Mouse (Mus musculus) hematopoietic multipotent progenitor cell, adult 10-12 weeks (in vitro differentiated cells): ENCODE data around the gene Theg. TPM values are rescaled to one million over a fixed set of nuclear protein-coding genes. Genes with fewer than 3 reads are reported as not detected.

Experiments
- polyA plus RNA-seq: library from polyadenylated mRNA; stranded (reverse); fragments of >175 nt; gene quantifications from 2 replicates; pipeline ENCODE4 v1.2.3, GENCODE M21; 2012; ENCODE audit warnings: low replicate concordance

Gene Theg
- polyA plus RNA-seq = 1.3 TPM in 1 of 2 replicates, not detected in the other

GRCm38 (mm10) chr10:79587061-79587751 is at the start of gene Theg:
TSS of gene Theg (minus strand) at chr10:79587331.

DNA sequence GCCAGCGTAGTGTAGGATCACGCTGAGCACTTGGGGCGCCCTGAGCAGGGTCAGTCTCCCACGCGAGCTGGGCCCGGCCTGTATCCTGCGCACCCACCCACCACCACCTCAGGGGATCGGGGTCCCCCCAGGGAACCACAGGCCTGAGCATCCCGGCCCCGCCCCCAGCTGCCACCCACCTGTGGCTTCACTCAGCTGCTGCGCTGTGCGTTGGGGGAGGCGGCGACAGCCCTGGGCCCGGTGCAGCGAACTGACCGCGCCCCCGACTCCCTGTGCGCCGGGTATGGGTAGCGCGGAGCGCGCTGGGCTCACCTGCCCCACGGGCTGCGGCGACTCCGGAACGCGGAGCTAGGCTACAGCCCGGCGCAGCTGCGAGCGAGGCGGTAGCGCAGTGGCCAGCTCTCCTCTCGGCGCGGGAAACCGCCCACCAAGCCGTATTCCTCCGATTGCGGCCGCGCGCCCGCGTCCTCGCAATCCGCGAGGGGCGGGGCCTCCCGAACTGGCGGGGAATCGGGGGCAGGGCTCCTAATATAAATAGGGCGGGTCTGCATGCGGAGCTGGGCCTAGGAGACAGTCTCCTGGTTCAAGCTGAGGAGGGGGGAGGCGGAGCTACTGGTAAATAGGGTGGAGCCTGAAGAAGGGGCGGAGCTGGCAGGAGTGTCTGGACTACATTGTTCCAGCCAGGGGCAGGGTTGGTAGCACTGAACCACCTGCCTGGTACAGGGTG is 26.6 kb upstream of the Theg start, which contains the start of gene C2cd4c:
Gene C2cd4c (minus strand): TSS at position 448 of the 727 bp plus-strand sequence.

DNA sequence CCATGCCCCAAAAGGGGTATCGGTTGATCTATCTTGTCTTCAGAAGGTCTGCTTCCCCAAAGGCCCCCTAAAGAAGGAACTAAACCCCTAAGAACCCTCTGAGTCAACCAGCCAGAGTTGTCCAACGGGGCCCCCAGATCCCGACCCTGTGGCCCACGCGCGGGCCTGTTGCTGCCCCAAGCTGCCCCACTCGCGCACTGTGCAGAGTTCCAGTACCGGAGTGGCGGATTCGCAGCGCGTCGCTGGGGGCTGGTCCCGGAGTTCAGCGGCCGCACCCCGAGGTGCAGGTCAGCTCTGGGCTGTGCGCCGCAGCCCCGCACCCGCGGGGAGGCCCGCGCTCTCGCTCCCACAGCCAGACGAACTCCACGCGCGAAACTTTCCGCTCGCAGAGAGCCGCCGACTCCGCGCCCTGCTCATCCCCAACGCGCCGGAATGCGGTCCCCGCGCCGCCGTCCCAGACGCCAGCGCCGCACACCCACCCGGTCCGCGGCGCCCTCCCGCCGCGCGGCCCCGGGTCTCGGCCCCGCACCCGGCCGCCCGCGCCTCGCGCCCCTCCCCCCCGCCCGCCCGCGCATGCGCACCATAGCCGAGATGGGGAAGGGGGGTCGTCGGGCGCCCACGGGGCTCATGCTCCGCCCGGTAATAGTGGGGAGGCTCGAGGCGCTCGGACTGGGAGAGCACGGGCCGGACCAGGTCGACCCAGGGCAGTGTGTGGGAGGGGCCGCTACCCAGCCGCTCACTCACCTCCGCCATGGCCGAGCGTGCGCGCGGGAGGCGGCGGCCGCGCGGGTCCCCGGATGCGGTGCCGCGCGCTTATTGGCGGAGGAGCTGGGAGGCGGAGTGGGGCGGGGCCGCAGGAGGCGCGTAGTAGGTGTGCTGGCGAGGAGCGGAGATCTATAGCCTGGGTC is 32.5 kb downstream of the Theg start, which contains the start of gene Mier2:
Gene Mier2 (minus strand): TSS at position 870 of the 908 bp plus-strand sequence.

DNA sequence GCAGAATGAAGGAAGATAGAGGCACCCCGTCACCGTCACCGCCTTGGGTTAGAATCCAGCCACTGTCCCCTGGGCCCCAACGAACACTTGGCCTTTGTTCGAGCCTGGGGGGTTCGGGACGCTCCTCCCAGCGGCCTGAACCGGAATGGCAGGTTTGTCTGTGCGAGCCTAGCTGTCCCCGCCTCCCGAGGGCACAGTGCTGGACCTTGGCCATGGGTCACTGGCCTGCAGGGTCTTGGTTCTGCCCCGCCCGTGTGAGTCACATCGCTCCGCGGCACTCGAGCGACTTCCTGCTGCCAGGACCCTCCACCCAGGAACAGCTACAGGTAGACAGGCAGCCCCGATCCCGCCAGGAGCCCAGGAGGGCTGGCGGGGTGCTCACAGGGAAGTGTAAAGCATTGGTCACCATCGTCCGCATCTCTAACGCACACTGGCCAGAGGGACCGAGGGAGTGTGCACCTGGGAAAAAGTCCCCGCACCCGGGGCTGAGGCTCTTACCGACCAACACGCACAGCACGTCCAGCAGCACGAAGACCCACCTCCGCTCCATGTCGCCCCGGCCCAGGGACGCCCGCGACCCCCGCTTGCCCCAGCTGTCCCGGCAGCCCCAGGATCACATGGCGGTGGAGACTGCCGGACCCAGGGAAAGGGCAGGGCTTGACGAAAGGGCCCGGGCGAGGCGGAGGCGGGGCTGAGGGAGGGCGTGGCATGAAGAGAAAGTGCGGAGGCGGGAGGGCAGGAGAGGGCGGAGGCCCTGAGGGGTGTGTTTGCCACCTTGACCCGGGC is 53.8 kb downstream of the Theg start, which contains the start of gene Plpp2:
Gene Plpp2 (minus strand): TSS at position 671 of the 786 bp plus-strand sequence.

Other genes with a start within 250 kb of the Theg start
- gene Vmn2r82, start 230.8 kb downstream of the Theg start, polyA plus RNA-seq = not detected in 2 replicates
- gene Vmn2r83, start 118.6 kb downstream of the Theg start, polyA plus RNA-seq = not detected in 2 replicates
- gene Plpp2, start 53.5 kb downstream of the Theg start, polyA plus RNA-seq = 6.8 and 7.6 TPM in 2 replicates
- gene Mier2, start 32.1 kb downstream of the Theg start, polyA plus RNA-seq = 73.5 and 136 TPM in 2 replicates
- gene C2cd4c, start 26.7 kb upstream of the Theg start, polyA plus RNA-seq = 0.04 TPM in 1 of 2 replicates, not detected in the other
- gene Shc2, start 50.6 kb upstream of the Theg start, polyA plus RNA-seq = 0.10 TPM in 1 of 2 replicates, not detected in the other
- not detected in 2 replicates for gene Odf3l2, start 58.4 kb upstream of the Theg start, polyA plus RNA-seq
- 0.47 and 1.1 TPM in 2 replicates for gene Madcam1, start 77.2 kb upstream of the Theg start, polyA plus RNA-seq
- 102 and 157 TPM in 2 replicates for gene Tpgs1, start 82.0 kb upstream of the Theg start, polyA plus RNA-seq
- 189 and 251 TPM in 2 replicates for gene Cdc34, start 94.9 kb upstream of the Theg start, polyA plus RNA-seq
- gene Gzmm, start 101.7 kb upstream of the Theg start, polyA plus RNA-seq = 2.7 and 3.9 TPM in 2 replicates
- 581 and 590 TPM in 2 replicates for gene Bsg, start 117.2 kb upstream of the Theg start, polyA plus RNA-seq
- gene Hcn2, start 129.3 kb upstream of the Theg start, polyA plus RNA-seq = 0.37 and 1.3 TPM in 2 replicates
- gene Polrmt, start 159.2 kb upstream of the Theg start, polyA plus RNA-seq = 36.7 and 50.9 TPM in 2 replicates
- not detected in 2 replicates for gene Fgf22, start 167.7 kb upstream of the Theg start, polyA plus RNA-seq
- gene Rnf126, start 179.6 kb upstream of the Theg start, polyA plus RNA-seq = 177 and 359 TPM in 2 replicates
- 4.2 and 4.3 TPM in 2 replicates for gene Fstl3, start 189.9 kb upstream of the Theg start, polyA plus RNA-seq
- 0.31 and 0.33 TPM in 2 replicates for gene Prss57, start 203.6 kb upstream of the Theg start, polyA plus RNA-seq
- gene Palm, start 206.2 kb upstream of the Theg start, polyA plus RNA-seq = 23.6 and 106 TPM in 2 replicates
- 0.25 and 0.27 TPM in 2 replicates for gene Misp, start 233.7 kb upstream of the Theg start, polyA plus RNA-seq